Mouse (Mus musculus): ENCODE results near the gene Eml1.
A peak's percentile ranks its signal among the peaks of the same experiment; 100 is the strongest.
"Not testable (repeated sequence)": the region's sequence is repeated elsewhere in the genome, so short reads cannot be mapped to it uniquely, and the experiment has no call there.

Gene Eml1

DNA sequence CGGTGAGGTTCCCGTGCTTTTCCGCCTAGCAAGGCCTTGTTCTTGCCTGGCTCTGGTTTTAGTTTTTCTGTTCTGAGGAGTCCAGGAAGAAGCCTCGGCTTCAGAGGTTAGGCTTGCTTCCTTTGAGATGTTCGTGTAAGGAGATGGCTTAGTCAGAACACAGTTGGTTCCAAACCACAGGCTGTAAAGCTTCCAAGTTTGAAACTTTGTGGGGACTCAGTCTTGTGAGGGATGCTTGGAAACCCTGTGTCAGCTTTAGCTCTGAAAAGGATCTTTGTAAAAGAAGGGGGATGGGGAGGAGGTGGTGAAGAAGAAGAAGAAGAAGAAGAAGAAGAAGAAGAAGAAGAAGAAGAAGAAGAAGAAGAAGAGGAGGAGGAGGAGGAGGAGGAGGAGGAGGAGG lies 118.3 kb downstream of the Eml1 start:
- no peak for DNase-seq

DNA sequence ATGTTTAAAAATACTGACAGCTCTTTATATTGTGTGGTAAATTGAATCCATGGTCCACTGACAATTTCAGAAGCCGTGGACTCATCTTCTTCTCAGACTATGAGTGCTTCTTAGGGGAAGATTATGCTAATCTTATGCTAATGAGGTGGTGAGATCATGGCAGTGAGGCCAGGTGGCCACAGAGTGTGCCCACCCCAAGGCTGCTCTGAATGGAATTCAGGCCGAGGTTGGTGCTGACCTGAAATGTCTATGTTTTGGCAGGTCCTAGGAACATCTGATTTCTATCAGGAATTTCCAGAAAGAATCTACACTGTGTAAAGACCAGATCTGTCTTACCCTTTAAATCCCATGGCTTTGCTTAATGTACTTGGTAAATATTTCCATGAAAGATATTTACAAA lies 119.0 kb downstream of the Eml1 start:
- no peak for DNase-seq

DNA sequence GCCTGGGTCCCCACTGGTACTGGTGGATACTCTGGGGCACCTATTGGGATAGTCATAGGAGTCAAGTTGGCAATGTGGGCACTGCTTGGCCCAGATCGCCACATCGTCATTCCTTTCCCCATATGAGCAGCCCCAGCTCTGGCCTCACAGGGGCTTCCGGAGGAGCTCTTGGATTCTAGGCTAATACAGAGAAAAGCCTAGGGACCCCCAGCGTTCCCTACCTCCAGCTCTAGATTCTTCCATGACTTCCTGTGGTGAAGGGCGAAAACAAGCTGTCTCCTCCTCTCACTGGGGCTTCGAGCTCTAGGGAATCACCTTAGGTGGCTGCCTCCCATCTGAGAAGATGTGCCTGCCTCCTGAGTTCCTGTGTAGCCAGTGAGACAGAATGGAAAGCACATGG lies 119.6 kb downstream of the Eml1 start:
- DNase-seq, result no peak

DNA sequence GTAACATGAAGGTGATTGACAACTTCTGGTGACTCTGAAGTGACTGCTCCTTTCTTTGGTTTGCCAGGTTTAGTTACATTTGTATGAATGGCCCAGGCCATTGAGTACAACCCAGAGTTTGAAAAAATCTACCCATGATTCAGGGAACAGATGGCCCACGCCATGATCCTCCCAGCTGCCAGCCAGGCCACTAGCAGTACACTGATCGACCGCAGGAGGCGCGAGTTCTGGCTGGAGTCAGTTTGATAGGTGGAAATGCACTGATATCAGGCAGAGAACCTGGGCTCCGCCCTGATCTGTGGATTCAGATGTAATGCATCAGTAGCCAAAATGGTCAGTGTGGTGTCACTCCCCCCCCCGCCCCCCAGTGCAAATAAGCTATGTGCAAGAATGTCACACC lies 120.2 kb downstream of the Eml1 start:
- no peak for DNase-seq

DNA sequence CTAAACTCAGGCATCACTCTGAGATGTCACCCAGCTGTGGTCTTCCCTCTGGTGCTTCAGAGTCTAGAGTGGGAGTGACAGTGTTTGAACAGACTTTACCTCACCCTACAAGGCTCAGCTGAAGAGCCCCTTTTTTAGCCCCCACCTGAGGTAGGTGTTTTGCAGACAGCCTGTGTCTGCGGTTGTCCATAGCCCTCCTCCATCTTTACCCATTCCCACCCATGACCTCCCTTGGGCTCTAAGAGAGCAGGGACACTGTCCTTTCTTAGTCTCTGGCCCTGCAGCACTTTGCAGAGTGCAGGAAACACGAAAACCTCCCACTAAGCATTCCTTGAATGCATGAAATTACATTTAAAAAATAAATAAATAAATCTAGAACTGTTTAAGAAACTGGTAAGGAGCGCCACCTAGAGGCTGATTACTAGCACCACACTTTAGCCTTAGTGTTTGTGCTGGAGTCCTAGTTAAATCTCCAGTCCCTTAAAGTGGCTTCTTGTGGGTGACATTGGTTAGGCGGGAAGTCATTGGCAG lies 123.3 kb downstream of the Eml1 start:
- DNase-seq, result peak; percentile 27

DNA sequence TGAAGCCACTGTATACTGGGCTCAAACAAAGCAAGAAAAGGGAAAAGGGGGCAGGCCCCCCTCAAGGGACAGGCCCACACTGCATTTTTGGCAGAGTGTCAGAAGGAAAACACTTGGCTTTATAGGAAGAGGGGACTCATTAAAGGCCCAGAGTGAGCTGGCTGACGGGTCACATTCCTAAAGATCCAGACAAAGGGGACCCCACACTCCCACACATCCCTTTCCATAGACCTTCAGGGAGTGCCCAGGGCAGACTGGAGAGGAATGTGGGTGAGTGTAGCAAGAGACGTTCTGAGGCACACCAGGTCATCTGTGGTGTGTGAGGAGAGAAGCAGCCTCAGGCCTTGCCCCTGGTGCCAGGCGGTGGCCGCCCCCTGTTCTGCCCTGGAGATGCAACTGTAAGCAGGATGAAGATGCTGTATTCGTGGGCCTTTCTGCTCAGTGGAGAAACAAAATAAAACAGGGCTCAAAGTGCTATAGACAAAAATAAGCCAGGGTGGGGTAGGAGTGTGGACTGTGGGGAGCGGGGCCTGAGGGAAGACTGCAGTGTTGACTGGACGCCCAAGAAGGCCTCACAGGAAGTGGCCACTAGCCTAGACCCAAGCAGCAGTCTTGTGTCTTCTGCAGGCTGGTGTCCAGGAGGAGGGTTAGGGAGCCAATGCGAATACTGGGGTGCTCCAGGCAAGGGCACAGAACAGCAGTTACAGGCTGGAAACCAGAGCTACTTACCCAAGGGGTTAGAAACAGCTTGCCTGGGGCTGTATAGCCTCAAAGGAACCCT lies 124.9 kb downstream of the Eml1 start:
- no peak for DNase-seq

DNA sequence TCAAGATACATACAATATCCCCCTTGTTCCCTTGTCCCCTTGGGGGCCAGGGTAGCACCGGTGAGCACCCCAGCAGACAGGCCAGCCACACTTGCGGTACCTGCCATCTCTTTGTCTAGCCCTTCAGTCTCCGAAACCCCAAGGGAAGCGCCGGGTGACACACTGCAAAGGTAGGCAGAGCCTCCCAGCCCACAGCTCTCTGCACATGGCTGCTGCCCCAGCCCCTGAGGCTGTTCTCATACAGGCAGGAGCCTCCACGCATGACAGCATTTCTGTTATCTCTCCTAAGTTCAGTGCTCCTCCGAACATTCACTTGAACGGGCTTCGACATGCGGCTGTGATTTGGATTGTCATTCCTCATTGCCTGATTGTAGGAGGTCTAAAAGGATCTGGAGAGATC lies 132.3 kb downstream of the Eml1 start:
- DNase-seq, result no peak

DNA sequence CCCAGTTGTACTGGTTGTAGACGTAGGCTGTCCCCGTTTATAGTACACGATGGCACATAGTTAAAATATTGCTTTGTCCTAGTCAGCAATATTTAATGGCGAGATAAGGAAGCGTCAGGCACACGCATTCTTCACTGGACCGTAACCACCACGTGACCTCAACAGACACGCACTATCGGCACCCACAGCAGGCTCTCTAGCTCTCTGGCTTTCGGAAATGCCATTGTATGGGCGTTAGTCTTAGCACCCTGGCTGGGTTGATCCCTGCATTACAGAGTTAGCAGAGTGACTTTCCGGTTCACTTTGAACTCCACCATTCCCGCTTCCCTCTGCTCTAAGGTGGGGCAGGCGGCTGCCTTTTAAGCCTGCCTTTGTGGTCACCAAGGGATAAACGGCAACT lies 132.8 kb downstream of the Eml1 start:
- DNase-seq, result no peak

DNA sequence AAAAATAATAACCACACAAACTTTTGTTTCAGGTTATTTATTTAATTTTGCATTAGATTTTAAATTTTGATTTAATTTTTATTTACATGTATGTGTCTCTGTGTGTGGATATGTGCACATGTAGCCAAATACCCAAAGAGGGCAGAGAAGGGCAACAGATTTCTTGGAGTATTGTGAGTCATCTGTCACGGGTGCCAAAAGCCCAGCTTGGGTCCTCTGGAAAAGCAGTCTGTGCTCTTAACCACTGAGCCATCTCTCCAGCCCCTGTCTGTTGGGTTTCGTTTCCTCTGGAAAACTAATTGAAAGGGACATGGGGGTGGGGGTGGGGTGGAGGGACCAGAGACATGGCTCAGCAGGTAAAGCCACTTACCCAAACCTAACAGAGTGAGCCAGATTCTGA lies 135.1 kb downstream of the Eml1 start:
- no peak for DNase-seq

DNA sequence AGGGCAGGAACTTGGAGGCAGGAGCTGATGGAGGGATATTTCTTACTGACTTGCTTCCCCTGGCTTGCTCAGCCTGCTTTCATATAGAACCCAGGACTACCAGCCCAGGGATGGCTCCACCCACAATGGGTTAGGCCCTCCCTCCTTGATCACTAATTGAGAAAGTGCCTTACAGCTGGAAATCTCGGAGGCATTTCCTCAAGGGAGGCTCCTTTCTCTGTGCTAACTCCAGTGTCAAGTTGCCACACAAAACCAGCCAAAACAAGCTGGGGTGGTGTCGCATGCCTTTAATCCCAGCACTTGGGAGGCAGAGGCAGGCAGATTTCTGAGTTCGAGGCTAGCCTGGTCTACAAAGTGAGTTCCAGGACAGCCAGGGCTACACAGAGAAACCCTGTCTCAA lies 136.3 kb downstream of the Eml1 start:
- DNase-seq, result not testable (repeated sequence)

DNA sequence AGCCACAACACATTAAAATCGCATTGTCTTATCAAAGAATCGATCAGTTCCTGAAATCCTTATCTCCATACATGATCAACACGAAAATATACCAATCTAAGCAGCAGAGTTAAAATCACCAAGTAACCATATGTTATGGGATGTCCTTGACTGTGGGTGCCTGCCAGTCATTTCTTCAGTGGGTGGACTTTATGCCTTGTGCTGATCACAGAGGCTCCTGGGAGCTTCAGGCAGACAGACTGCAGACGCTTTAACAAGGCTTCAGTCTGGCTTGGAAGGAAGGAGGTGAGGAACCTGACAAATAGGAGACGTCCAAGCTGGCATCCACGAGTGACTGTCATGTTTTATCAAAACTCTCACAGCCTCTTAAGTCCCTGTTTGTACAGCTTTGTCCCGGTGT lies 139.8 kb downstream of the Eml1 start:
- no peak for DNase-seq

DNA sequence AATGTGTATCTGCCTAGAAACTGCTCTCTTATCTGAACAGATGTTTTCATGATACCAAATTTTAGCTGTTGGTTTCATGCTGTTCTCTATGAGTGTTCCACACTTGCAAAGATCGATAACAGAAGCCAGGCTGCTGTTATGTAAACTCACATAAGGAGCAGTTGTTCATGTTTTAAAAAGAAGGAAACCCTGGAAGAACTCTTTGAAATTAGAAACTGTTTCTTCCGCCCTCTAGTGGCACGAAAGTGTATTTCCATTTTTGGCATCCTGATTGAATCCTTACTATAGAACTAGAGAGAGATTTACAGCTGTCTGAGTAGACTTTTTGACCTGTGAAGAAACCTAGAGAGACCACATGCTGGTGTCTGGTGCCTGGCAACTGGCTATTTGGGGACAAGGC lies 140.3 kb downstream of the Eml1 start:
- no peak for DNase-seq

DNA sequence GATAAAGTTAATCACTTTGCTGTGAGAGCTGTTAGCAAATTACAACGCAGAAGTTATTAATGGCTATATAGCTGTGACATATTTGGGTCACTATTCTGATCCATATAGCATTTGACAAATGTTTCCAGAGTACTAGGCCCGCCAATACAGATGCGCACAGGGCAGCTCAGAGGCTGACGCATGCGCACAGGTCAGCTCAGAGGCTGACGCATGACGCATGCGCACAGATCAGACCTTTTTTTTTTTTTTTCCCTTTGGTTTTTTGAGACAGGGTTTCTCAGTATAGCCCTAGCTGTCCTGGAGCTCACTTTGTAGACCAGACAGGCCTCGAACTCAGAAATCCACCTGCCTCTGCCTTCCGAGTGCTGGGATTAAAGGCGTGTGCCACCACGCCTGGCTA lies 144.7 kb downstream of the Eml1 start:
- no peak for DNase-seq

DNA sequence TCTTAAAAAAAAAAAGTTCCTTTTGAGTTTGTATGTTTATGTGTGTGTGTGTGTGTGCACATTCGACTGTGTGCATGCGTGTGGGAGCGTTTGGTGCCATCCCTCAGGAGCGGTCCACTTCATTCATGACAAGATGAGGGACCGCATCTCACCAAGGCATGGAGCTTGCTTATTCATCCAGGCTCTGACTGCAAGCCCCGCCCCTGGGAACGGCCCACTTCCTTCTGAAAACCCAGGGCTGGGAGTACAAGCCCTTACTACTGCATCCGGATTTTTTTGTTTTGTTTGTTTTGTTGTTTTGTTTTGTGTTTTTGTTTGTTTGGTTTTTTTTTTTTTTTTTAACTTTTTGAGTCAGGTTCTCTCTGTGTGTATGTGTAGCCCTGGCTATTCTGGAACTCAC lies 148.6 kb downstream of the Eml1 start:
- DNase-seq, result no peak

DNA sequence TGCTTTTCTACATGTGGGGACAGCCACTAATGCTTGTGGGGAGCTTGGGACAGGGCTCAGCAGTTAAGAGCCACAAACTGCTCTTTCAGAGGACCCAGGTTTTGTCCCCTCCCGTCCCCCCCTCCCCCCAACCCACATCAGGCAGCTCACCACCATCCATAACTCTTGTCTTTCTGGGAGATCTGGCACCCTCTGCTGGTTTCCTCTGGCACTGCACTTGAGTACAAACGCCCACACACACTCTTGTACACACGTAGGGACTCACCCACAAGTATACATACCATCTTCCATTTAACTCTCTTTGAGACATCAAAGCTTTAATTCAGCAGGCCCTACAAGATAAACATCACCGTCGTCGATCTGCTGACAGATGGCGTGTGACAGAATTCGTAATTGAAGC lies 158.5 kb downstream of the Eml1 start:
- DNase-seq, result peak; percentile 52

DNA sequence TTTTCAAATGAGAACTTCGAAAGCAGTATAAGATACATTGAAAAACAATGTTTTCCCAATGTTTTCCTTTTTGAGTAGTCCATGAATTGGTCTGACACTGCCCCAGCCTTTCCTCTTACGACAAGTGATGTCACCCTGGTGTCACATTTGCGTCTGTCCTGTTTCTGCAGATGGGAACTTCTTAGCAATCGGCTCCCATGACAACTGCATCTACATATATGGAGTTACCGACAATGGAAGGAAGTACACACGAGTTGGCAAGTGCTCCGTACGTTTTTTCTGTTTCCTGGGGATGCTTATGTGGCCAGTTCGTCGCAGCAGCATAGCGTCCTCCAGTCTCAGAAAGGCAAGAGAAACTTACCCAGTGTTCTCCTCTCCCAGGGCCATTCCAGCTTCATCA lies 163.7 kb downstream of the Eml1 start:
- DNase-seq, result no peak

DNA sequence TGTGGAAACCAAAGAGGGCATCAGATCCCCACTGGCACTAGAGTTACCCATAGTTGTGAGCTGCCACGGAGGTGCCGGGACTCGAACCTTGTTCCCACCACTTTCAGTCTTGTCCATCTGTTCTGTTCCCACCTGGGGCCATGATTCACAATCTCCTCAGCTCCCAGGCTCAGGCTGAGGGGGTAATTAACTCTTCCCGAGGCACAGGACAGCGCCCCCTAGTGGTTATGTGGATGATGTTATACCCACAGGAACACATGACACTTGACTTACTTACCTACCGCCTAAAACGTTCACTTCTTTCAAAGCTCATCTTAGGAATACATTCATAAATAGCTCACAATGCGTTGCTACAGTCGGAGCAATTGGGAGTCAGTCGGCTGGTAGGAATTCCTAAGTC lies 165.7 kb downstream of the Eml1 start:
- peak; percentile 29 for DNase-seq

DNA sequence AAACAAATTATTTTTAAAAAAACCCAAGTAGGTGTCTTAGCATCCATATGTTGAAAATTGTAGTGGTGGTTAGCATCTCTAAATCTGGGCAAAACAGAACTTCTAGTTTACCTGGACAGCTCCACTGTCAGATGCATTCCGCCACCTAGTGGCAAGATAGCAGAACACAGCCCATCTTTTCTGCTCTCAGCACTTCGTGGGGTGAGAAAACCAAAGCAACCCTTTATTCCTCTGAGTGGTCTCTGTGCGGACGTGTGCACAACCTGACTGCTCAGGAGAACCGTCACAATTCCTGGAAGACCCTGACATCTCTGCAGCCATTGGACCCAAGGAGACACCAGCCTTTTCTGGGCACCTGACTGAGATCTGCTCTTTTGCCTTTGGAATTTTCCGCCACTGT lies 170.3 kb downstream of the Eml1 start:
- DNase-seq, result peak; percentile 58

DNA sequence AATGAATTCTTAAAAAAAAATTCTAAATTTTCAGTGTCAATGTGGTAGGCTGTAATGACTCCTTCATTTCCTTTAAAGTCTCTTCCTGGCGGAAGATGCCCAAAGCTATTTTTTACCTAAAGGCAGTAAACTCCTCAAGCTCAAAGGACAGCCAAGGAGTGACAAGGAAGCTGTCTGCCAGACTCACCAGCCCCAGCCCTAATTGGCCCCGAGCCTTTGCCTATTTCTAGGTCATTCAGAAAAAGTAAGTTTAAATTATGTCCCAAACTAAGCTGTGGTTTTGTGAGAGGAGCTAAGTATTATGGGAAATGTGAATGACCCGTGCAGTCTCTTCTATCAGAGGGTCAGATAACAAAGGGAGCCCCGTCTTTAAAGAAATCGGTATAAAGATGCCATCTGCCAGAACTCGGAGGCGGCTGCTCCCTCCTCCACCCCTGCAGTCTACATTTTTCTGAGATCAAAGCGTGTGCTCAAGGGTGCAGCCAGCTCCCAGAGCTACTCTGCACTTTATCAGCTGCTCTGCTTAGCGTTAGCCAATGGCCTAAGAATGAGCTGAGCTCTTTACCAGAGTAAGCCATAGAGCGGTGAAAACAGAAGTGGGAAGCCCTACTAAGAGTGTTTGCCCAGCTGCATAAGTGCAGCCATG lies 175.9 kb downstream of the Eml1 start:
- DNase-seq, result no peak

DNA sequence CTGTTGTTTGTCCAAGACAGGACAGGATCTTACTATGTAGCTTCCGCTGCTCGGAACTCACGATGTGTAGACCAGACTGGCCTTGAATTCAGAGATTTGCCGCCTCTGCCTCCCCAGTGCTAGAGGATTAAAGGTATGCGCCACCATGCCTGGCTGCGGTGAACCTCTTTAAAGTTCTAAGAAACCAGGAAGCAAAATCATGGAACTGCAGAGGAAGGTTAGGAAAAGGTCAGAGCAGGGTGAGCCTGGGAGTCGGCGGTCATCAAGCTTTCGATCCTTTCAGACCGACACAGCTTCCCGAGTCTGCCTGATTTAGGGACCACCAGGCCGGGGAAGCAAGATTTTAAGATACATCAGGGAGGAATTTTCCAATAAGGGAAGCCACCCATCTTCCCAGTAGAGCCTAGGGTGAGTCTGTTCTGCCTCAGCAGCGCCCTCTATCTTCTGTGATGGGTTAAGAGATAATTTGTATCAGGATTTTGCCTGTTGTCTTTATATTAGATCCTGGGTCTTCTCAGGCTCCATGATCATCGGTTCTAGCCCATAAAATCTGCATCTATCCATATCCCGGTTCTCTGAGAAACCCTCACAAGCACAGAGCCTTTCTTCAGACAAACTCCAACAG lies 176.6 kb downstream of the Eml1 start:
- no peak for DNase-seq

DNA sequence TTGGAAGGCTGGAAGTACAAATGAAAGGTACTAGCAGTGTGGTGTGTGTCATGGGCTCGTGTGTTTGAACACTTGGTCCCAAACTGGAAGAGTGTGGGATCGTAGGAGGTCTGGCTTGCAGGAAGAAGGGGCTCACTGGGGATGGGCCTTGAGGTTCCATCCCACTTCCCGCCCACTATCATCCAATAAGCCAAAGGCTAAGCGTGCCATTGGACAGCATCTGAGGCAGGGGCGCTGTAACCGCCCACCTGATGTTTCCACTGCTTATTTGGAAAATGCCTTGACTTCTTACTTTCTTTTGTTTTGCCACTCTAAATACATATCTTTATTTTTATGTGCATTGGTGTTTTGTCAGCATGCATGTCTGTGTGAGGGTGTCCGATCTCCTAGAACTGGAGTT lies 181.0 kb downstream of the Eml1 start:
- no peak for DNase-seq

DNA sequence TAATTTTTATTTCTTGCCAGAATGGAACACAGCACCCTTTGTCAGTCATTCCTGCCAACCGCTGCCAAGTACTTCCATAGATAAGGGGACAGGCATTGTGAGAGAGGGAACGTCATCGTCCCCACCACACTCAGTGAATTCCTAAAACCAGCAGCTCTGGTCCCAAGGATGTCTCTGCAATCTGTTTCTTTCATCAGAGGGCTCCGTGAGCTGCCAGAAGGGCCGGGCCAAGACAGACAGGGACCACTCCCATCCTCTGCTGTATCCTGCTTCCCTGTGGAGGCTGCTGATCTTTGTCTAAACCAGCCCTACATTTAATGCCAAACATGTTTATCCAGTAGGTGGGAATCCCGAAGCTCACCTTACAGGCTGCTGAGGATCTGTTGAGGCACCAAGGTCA lies 182.3 kb downstream of the Eml1 start:
- DNase-seq, result no peak

DNA sequence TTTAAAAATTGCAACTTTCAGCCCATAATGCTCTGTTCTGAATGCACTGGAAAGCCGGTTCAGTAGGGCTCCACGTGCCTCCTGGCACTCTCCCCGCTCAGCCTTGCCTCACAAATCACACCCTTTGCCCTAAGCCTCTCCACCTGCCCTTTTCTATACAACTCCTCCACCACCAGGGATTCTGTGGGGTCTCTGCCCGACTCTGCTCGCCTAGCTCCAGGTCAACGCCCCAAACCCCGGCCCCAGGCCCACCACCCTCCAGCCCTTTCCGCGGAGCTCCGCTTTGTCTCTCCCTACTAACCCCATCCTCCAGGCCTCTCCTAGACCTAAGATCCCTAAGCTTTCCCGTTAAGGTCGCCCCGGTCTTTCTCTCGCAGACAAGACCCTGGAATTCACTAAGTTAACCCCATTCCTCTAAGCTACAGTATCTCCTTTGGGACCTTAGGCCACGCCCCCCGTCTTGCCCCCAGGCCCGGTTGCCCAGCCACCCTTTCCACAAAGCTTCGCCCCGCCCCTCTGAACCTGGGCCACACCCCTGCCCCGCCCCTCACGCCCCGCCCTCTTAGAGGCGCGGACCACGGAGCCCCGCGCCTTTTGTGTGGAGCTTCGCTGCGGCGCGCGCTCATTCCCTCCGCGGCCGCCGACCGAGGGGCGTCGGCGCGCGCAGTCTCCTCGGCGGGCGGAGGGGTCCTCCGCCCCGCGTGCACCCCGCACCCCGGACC lies 183.5 kb downstream of the Eml1 start, which contains the start of gene Evl:
Gene Evl (plus strand): TSS at position 601 of the 722 bp plus-strand sequence.
- DNase-seq, result peak; percentile 94

All from thymus, postnatal 14 days (tissue).